Mouse (Mus musculus): ENCODE measurements around the gene Med17.
"Not testable (repeated sequence)": the region's sequence is repeated elsewhere in the genome, so short reads cannot be mapped to it uniquely, and the experiment has no call there.

The Med17 gene
- long read RNA-seq, experiment 1, transcript Med17-201 (12 exons, 3,964 nt) = major isoform, 10 of 17 reads
- long read RNA-seq, experiment 1, partial matches to known transcripts = 3 of 17 reads
- long read RNA-seq, experiment 1, other reads (novel, unspliced or antisense) = 4 of 17 reads
- long read RNA-seq, experiment 2, transcript Med17-201 (12 exons, 3,964 nt) = major isoform, 20 of 32 reads
- long read RNA-seq, experiment 2, partial matches to known transcripts = 7 of 32 reads
- long read RNA-seq, experiment 2, other reads (novel, unspliced or antisense) = 5 of 32 reads

DNA sequence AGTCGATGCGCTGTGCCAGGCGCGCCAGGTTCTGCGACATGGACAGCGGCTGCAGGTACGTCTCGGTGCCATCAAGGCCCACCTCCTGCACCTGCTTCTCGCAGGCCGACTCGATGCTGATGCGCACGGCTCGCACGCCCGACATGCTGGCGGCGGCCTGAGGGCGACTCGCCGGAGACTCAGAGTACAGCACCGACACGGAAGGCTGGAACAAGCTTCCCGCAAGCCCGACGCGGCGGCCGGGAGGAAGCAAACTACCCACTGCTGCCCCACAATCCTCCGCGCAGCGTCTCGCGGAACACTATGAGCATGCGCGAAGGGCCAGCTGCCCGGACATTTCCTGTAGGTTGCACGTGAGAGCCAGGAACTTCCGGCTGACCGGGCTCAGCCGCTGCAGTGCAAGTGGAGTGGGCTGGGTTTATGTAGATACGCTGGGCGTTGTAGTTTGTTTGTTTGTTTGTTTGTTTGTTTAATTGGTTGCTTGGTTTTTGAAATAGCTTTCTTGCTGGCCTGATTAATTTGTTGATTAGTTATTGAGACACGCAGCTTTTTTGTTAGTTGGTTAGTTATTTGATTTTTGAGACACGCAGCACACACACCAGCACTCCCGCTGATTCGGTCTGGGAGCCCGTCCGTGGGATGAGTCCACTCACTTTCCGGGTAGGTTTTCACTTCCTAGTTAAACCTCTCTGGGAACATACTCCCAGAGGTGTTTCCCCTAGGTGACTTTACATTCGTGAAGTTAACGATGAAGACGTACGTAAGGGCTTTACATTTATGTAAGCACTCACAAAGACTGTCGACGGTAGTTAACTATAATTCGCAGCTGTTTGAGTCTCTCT lies at the start of gene Med17:
Gene Med17, minus strand, starts transcription at position 283 of the 842 bp plus-strand sequence.
- intact Hi-C loops (cut with DNase I) = no loop called here

DNA sequence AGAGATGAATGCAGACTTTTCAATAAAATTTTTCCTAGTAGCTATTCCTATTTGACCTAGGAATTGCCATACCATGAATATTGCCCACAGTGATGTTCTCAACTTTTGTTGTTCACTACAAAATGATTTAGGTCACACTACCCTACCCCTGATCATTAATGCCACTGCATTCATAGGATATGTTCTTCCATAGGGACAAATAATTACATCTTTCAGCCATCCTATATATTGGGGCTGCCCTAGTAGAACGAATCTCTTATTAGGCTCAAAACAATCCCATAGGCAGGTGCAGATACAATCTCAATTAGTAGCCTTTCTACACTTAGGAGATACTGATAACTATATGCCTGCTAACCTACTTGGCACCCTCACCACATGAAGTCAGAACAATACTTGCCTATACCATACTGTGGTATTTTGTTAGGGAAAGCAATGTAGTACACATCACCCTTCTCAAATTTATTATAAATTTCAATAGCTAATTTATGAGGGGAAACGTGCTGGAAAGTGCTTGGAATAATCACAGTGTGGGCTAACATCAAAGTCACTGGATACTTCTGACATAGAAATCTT lies 38.5 kb upstream of the Med17 start:
- intact Hi-C loops (cut with DNase I) = no loop called here

DNA sequence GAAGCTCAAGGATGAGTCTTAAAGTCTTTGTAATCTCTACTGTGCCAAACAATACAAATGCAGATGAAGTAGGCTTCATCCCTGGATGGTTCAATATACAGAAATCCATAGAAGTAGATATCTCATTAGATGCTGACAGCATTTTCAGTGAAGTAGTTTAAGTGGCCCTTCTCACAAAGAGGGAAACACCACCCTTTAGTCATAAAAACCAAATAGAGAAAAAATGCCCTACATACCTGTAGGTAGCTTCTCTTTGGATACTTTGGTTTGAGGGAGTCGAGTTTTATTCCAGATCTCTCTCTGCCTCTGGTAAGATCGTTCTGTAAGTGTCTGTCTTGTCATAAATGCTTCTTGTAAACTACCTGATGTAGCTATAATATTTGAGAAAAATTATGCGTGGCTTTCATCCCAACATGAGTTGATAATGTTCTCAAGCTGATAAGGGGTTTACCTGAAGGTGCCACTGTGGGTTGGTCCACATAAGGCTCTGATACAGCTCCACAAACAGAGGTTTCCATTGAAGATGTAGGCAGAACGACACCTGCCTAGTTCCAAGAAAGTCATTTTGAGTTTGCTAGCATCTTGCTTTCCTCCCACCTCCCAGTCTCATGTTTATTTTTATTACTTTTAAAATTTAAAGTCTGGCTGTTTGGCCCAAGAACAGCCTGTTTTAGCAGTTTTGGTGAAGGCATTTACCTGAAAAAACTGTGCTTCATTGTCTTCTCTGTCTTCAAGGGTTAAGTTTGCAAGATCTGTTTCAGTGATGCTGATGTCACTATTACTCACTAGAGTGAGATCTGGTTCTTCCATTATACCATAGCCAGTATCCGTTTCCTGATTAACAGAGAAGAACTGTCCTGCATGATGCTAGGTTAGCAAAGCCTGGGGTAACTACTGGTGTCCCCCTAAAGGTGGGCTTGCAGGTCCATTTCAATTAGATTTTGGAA lies 37.8 kb upstream of the Med17 start:
- intact Hi-C loops (cut with DNase I) = no loop called here

GRCm38 (mm10) chr9:15316296-15316695 lies 36.6 kb upstream of the Med17 start:
- intact Hi-C loops (cut with DNase I) = not testable (repeated sequence)

DNA sequence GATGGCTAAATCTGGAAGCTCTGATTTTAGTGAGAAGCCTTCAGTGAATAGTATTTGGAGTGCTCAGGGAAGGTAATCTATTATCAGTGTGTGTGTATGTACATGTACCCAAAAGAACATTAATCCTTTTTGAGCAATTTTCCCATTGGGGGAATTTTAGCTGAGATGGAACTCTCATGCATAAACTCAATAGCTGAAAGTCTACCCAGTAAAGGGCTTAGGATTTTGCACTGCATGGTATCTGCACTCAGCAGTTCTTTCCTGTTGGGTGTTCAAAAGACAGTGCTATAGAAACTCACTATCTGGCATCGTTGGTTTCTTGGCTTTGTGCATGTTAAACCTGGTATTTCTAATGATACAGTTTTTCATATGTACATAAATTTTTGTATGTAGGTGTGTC lies 34.9 kb upstream of the Med17 start:
- intact Hi-C loops (cut with DNase I) = no loop called here

DNA sequence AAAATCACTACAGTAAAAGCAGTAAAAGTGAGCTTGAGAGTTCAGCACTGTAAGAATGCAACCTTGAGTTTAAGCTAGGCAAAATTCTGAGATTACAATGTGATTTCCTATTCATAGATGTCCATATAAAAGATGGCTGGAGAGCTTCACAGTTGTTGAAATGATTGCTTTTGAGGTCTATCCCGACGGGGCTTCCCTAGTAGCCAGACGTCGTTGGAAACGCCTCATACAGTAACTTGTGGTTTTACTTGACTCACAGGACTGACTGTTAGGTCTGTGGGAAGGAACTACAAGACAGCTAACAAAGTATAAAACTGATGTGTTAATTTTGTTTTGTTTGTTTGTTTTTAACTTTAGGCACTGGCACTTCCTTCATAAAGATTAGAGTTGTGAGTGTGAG lies 33.9 kb upstream of the Med17 start:
- intact Hi-C loops (cut with DNase I) = no loop called here

GRCm38 (mm10) chr9:15312054-15312735 lies 32.5 kb upstream of the Med17 start:
- intact Hi-C loops (cut with DNase I) = no loop called here

GRCm38 (mm10) chr9:15310179-15310578 lies 30.4 kb upstream of the Med17 start:
- intact Hi-C loops (cut with DNase I) = no loop called here

DNA sequence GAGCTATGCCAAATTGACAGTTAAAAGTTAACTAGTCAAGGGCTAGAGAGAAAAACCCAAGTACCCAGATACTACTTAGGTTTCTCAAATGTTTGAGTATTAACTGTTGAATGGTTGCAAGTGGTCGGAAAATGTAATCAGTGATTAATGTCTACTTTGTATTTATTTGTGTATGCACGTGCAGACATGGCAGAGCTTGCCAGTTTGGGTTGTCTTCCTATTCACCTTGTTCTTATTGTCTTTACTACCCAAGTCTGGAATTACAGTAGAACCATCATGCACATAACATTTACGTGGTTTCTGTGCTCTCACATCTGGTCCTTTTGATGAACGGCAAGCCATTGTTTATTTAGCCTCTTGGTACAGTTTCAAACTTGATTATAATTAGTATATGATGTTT lies 29.7 kb upstream of the Med17 start:
- intact Hi-C loops (cut with DNase I) = loop anchor here (5.0 to 10.0 kb wide), 2 partner anchors 48 to 525 kb away; partner anchors contain the start of genes Ankrd49, Cep295 and Mre11a

DNA sequence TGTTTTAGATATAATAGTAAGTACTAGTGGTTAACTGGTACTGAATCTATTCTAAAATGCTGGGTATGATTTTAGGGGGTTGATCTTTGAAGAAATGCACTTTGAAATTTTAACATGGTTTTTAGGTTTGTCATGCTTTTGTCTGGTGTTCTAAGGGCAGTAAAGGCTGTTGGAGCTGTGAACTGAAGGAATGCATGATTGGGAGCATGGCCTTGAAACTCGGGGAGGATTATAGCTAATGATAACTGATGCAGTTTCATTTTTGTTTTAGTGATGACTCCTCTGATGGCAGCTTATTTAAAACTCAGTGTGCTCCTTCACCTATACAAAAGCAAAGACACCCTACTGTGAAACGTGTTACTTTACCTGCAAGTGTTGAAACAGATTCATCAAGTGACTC lies 28.5 kb upstream of the Med17 start:
- intact Hi-C loops (cut with DNase I) = loop anchor here (5.0 to 10.0 kb wide), 2 partner anchors 49 to 523 kb away; partner anchors contain the start of genes Ankrd49, Cep295 and Mre11a

GRCm38 (mm10) chr9:15307257-15307656 lies 27.5 kb upstream of the Med17 start:
- intact Hi-C loops (cut with DNase I) = loop anchor here (5.0 to 10.0 kb wide), 2 partner anchors 50 to 522 kb away; partner anchors contain the start of genes Ankrd49, Cep295 and Mre11a

DNA sequence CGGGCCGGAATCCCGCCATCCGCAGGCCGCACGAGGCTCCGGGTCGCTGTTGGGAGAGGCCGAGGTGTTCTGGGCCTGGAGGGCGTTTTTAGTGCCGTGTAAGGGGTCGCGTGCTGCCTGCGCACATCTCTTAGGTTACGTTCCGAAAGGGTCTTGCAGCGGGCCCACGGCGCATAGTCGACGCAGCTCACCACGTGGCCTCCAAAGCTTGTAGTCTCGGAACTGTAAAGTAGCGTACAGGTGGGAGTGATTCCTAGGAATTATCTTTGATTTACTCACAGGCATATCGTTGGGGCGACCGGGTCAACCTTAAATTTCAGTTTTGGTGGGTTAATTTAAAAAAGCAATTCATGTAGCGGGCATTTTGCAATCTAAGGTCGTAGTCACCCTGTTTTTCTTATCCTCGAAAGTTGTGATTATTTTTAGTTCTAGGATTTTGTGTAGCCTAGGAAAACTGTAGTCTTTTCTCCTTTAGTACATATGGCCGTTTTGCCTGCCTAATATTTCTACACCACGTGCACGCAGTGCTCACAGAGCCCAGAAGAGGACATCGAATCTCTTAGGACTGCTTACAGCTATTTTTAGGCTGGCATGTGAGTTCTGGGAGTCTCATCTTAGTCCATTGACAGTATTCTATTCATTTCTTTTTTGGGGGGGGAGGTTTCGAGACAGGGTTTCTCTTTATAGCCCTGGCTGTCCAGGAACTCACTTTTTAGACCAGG lies 26.8 kb upstream of the Med17 start, which contains the start of gene 4931406C07Rik:
Gene 4931406C07Rik, minus strand, starts transcription at position 51 of the 722 bp plus-strand sequence.
- intact Hi-C loops (cut with DNase I) = loop anchor here (5.0 to 10.0 kb wide), 2 partner anchors 51 to 522 kb away; partner anchors contain the start of genes Ankrd49, Cep295 and Mre11a

DNA sequence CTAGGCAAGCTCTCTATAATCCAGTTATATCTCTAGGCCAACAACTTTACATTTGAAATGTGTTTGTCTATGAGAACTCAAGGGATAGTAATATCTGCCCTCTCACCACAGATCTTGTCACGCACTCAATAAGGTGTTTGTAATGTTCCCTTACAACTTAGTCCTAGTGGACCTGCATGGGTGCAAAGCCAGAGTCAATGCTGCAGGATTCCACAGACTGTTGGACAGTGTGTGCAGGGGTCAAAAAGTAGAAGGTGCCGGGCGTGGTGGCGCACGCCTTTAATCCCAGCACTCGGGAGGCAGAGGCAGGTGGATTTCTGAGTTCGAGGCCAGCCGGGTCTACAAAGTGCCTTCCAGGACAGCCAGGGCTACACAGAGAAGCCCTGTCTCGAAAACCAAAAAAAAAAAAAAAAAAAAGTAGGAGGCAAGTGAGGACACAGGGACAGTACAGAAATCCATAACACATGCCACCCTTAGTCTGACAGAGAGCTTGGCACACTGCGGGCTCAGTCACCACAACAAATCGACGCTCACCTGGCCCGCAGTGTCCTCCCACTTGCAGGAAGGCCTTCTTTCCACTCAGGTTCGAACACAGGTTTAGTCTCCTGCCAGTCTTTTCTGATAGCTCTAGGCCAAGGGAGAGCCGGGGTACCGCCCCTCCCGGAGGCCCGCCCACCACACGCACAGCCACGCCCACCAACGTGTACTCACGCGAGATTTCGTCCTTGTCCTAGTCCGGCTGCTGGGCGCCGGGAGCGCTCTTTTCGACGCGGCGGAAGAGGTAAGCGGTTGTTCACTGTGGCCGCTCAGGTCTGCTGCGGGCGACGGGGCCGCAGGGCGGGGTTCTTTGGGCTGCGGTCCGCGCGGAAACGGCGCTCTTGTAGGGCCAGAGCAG lies 26.0 kb upstream of the Med17 start, which contains the start of gene Taf1d:
Gene Taf1d, plus strand, starts transcription at position 712 of the 895 bp plus-strand sequence.
- intact Hi-C loops (cut with DNase I) = loop anchor here (5.0 to 10.0 kb wide), 2 partner anchors 52 to 521 kb away; partner anchors contain the start of genes Ankrd49, Cep295 and Mre11a

DNA sequence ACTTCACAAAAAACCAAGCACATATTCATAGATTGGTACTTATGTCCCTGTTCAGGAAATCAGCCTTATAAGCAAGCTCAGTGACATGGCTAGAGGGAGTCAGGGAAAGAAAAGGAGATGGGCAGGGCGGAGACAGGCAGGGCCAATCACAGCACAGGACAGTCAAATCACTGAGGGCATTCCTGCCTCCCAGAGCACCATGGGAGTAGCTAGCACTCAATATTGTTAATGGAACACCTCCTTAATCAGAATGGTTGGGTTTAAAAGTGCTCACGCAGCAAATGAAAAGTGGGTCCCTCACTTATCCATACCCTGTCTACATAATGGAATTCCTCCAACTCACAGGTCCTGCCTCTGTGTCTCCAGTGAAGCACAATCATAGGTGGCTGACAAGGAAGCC lies 23.1 kb upstream of the Med17 start:
- intact Hi-C loops (cut with DNase I) = loop anchor here (10.0 kb wide), 1 partner anchor 518 kb away; the partner anchor contains the start of genes Ankrd49 and Mre11a

GRCm38 (mm10) chr9:15302006-15302405 lies 22.3 kb upstream of the Med17 start:
- intact Hi-C loops (cut with DNase I) = loop anchor here (10.0 kb wide), 1 partner anchor 517 kb away; the partner anchor contains the start of genes Ankrd49 and Mre11a

- intact Hi-C loops (cut with DNase I) = loop anchor here (10.0 kb wide), 1 partner anchor 517 kb away; the partner anchor contains the start of genes Ankrd49 and Mre11a
These were observed 21.7 kb upstream of the Med17 start for GRCm38 (mm10) chr9:15301399-15301798.

DNA sequence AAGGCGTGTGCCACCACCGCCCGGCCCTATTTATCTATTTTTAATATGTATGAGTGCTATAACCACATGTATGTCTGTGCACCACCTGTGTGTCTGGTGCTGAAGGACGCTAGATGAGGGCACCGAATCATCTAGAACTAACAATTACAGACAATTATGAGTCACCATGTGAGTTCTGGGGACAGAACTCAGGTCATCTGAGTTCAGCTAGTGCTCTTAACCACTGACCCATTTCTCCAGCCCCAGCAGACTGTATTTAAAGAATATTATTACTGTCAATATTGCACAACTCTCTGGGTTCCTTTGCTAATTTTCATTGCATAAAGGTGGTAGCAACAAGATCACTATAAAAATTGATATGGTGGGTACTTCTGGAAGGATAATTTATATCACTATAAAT lies 20.3 kb upstream of the Med17 start:
- intact Hi-C loops (cut with DNase I) = loop anchor here (10.0 kb wide), 1 partner anchor 515 kb away; the partner anchor contains the start of genes Ankrd49 and Mre11a

GRCm38 (mm10) chr9:15298451-15298850 lies 18.7 kb upstream of the Med17 start:
- intact Hi-C loops (cut with DNase I) = no loop called here

Data from adrenal gland (tissue).